8 mouse cellular contexts compared by ENCODE assay signal in the genomic region with DNA sequence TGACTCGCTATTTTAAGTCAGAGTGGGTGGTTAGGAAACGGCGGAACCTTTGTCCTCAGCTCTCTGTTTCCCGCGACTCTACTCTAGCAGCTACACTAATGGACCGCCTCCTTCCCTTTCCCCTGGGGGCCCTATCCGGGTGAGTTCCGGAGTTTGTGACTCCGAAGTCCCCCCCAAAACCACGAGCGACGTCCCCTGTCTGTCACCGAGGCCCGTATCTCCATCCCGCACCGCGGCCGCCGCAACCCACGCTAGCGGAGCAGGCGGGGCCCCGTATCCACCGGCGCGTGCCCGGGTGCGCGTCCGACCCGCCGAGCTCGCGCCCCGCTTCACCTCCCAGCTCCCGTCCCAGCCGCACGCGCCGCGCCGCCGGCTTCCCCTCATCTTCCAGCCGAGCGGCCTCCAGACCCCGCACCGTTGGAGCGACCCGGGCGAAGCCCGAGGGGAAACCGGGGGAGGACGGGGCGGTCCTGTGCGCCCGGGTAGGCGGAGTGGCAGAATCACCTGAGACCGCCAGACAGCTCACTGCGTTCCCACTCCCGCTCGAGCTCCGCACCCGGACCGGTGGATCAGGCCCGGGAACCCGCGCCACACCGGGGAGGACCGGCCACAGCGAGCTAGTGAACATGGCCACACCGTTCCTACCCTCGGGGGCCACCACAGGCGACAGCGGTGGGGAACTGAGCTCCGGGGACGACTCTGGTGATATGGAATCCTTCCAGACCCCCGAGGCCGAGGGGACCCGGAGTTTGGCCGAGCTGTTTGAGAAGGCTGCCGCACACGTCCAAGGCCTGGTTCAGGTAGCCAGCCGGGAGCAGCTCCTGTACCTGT. TPM values are rescaled to one million over a fixed set of nuclear protein-coding genes. Genes with fewer than 3 reads are reported as not detected.
DNase-seq lines count a peak whose midpoint lies in the region; ATAC-seq and TF ChIP-seq lines count a peak whose summit lies in the region.

TSS of gene Acbd6 (plus strand) at position 109 of the 831 bp plus-strand sequence.

- TF ChIP-seq EP300 in liver, embryonic 14.5 days (IDR thresholded peaks at IDR 0.05; ENCODE audit: low read depth): no peak
- TF ChIP-seq EP300 in stomach, postnatal 0 days (optimal IDR thresholded peaks at IDR 0.05): no peak

- no peaks in the 10 kb centered on the region for H3K27me3 ChIP-seq in forebrain, embryonic 10.5 days (ENCODE audit: poor library complexity, severe bottlenecking)
- no peaks in the 10 kb centered on the region for H3K27me3 ChIP-seq in heart, embryonic 15.5 days
- H3K27me3 ChIP-seq in liver, embryonic 14.5 days (ENCODE audit: control insufficient read depth, insufficient read depth, low read length): no peaks in the 10 kb centered on the region
- H3K27me3 ChIP-seq in neural tube, embryonic 11.5 days (ENCODE audit: control insufficient read depth, insufficient read depth, low read length): no peaks in the 10 kb centered on the region
- no peaks in the 10 kb centered on the region for H3K27me3 ChIP-seq in stomach, postnatal 0 days (ENCODE audit: control insufficient read depth, insufficient read depth, low read length)

- H3K4me2 ChIP-seq in heart, embryonic 15.5 days: peak within 1 kb of the TSS; percentile 95
- peak within 1 kb of the TSS; percentile 80 for H3K4me2 ChIP-seq in liver, embryonic 14.5 days (ENCODE audit: low read depth)
- H3K4me2 ChIP-seq in neural tube, embryonic 11.5 days (ENCODE audit: low read depth): peak within 1 kb of the TSS; percentile 87
- peak within 1 kb of the TSS; percentile 96 for H3K4me2 ChIP-seq in stomach, postnatal 0 days (replicated peaks; ENCODE audit: low read depth)

- DNase-seq in CD4-positive, CD25-positive, alpha-beta regulatory T cell, adult 2 months (ENCODE audit: low read depth, low spot score): peak; percentile 87
- DNase-seq in forebrain, embryonic 10.5 days (ENCODE audit: extremely low spot score, low spot score): peak; percentile 82
- DNase-seq in kidney, postnatal 25 days: peak; percentile 80 to 87
- peak; percentile 68 to 69 (median 68) for DNase-seq in liver, embryonic 14.5 days (ENCODE audit: low read depth in 3 of 3, low spot score in 3 of 3)
- peak; percentile 81 for DNase-seq in neural tube, embryonic 11.5 days (ENCODE audit: low spot score)
- DNase-seq in stomach, postnatal 0 days (ENCODE audit: low spot score): peak; percentile 78

- H3K9ac ChIP-seq in heart, embryonic 15.5 days: peak within 1 kb of the TSS; percentile 95
- H3K9ac ChIP-seq in liver, embryonic 14.5 days (replicated peaks): peak within 1 kb of the TSS; percentile 71
- peak within 1 kb of the TSS; percentile 92 for H3K9ac ChIP-seq in neural tube, embryonic 11.5 days (ENCODE audit: low read length)
- H3K9ac ChIP-seq in stomach, postnatal 0 days (ENCODE audit: low read length): peak within 1 kb of the TSS; percentile 83

- peaks cover 4% of the 10 kb centered on the region; the same call in 1 of the 2 replicates for H3K9me3 ChIP-seq in forebrain, embryonic 10.5 days
- H3K9me3 ChIP-seq in heart, embryonic 15.5 days (replicated peaks): peaks cover 4% of the 10 kb centered on the region; the same call in 1 of the 2 replicates
- no peaks in the 10 kb centered on the region for H3K9me3 ChIP-seq in liver, embryonic 14.5 days (ENCODE audit: control insufficient read depth, low read length)
- H3K9me3 ChIP-seq in neural tube, embryonic 11.5 days (ENCODE audit: control insufficient read depth, low read length): no peaks in the 10 kb centered on the region
- no peaks in the 10 kb centered on the region for H3K9me3 ChIP-seq in stomach, postnatal 0 days (ENCODE audit: control insufficient read depth, low read length)

- H3K4me1 ChIP-seq in brown adipose tissue, adult 24 weeks (ENCODE audit: control insufficient read depth, insufficient read depth, insufficient read length, low read length): peaks cover 9% of the 10 kb centered on the region; the same call in 1 of the 2 replicates
- H3K4me1 ChIP-seq in forebrain, embryonic 10.5 days: peaks cover 33% of the 10 kb centered on the region
- H3K4me1 ChIP-seq in heart, embryonic 15.5 days (replicated peaks): peaks cover 17% of the 10 kb centered on the region
- H3K4me1 ChIP-seq in liver, embryonic 14.5 days (replicated peaks; ENCODE audit: control insufficient read depth in 2 of 2, insufficient read depth in 2 of 2, low read length in 1 of 2): peaks cover 13 to 25% of the 10 kb centered on the region in 2 experiments
- H3K4me1 ChIP-seq in neural tube, embryonic 11.5 days (ENCODE audit: control insufficient read depth, insufficient read depth, low read length): no peaks in the 10 kb centered on the region
- H3K4me1 ChIP-seq in stomach, postnatal 0 days (replicated peaks; ENCODE audit: control insufficient read depth, insufficient read depth): no peaks in the 10 kb centered on the region

- peak within 1 kb of the TSS; percentile 97 for H3K4me3 ChIP-seq in brown adipose tissue, adult 24 weeks (ENCODE audit: insufficient read depth, low read depth, low read length)
- H3K4me3 ChIP-seq in forebrain, embryonic 10.5 days: peak within 1 kb of the TSS; percentile 76
- peak within 1 kb of the TSS; percentile 82 for H3K4me3 ChIP-seq in heart, embryonic 15.5 days
- H3K4me3 ChIP-seq in liver, embryonic 14.5 days (ENCODE audit: insufficient read depth in 1 of 2, low read depth in 2 of 2, low read length in 2 of 2): peak within 1 kb of the TSS; percentile 75 to 93
- H3K4me3 ChIP-seq in neural tube, embryonic 11.5 days (ENCODE audit: low read depth, low read length): peak within 1 kb of the TSS; percentile 95
- peak within 1 kb of the TSS; percentile 70 for H3K4me3 ChIP-seq in stomach, postnatal 0 days (ENCODE audit: low read depth, low read length)

- H3K27ac ChIP-seq in brown adipose tissue, adult 24 weeks (replicated peaks; ENCODE audit: low read depth, low read length): peak within 1 kb of the TSS; percentile 69
- peak within 1 kb of the TSS; percentile 95 for H3K27ac ChIP-seq in forebrain, embryonic 10.5 days
- H3K27ac ChIP-seq in heart, embryonic 15.5 days: peak within 1 kb of the TSS; percentile 79
- peak within 1 kb of the TSS; percentile 52 for H3K27ac ChIP-seq in liver, embryonic 14.5 days
- H3K27ac ChIP-seq in neural tube, embryonic 11.5 days (ENCODE audit: low read depth, low read length): 0 out of 2 replicates have a peak within 1 kb of the TSS, but pooled peaks have one; percentile 39
- H3K27ac ChIP-seq in stomach, postnatal 0 days (replicated peaks): peak within 1 kb of the TSS; percentile 79

- peaks cover 4% of the 10 kb centered on the region; the same call in 1 of the 2 replicates for H3K36me3 ChIP-seq in forebrain, embryonic 10.5 days (replicated peaks)
- no peaks in the 10 kb centered on the region for H3K36me3 ChIP-seq in heart, embryonic 15.5 days
- no peaks in the 10 kb centered on the region for H3K36me3 ChIP-seq in liver, embryonic 14.5 days (replicated peaks; ENCODE audit: control insufficient read depth, insufficient read depth, low read depth)
- no peaks in the 10 kb centered on the region for H3K36me3 ChIP-seq in neural tube, embryonic 11.5 days (ENCODE audit: control insufficient read depth, insufficient read depth, low read length)
- H3K36me3 ChIP-seq in stomach, postnatal 0 days (ENCODE audit: control insufficient read depth, insufficient read depth, low read length): no peaks in the 10 kb centered on the region

- 0 out of 2 replicates have a peak, but pooled peaks have one; percentile 3 for TF ChIP-seq CTCF in liver, embryonic 14.5 days (IDR thresholded peaks at IDR 0.05; ENCODE audit: low read depth)
- TF ChIP-seq CTCF in stomach, postnatal 0 days (IDR thresholded peaks at IDR 0.05; ENCODE audit: low read depth): no peak

- WGBS in forebrain, embryonic 10.5 days: under 1% methylated on average over 83 of the region's 83 CpGs
- WGBS in heart, embryonic 15.5 days: under 1% methylated on average over 77 of the region's 83 CpGs
- under 1% methylated on average over 80 of the region's 83 CpGs for WGBS in liver, embryonic 14.5 days (ENCODE audit: insufficient replicate concordance)
- under 1% methylated on average over 68 of the region's 83 CpGs for WGBS in neural tube, embryonic 11.5 days
- under 1% methylated on average over 83 of the region's 83 CpGs for WGBS in stomach, postnatal 0 days

- peak; percentile 82 for ATAC-seq in heart, embryonic 15.5 days (replicated peaks; ENCODE audit: insufficient number of reproducible peaks, insufficient read depth, low FRiP score, low read depth)
- peak; percentile 83 for ATAC-seq in liver, embryonic 14.5 days (ENCODE audit: insufficient read depth)
- peak; percentile 88 for ATAC-seq in neural tube, embryonic 11.5 days (ENCODE audit: insufficient read depth, low FRiP score, low TSS enrichment)
- peak; percentile 92 for ATAC-seq in stomach, postnatal 0 days (ENCODE audit: low FRiP score, low TSS enrichment)

RNA-seq across cellular contexts. Expression of gene Acbd6, which starts in this region (rescaled TPM):
- polyA plus RNA-seq in brown adipose tissue, adult 24 weeks (2012; ENCODE audit: insufficient read depth, insufficient read length, missing spikeins): 67.7 and 68.3 TPM in 2 replicates
- polyA plus RNA-seq in forebrain, embryonic 10.5 days (2016; fragmentation: Nextera tagmentation; extraction: Ambion mirVana): 72.5 and 73.2 TPM in 2 replicates
- 55.6 and 58.4 TPM in 2 replicates for polyA plus RNA-seq in heart, embryonic 15.5 days (2015; fragmentation: Nextera tagmentation; extraction: Ambion mirVana)
- 32.4 and 36.6 TPM in 2 replicates for polyA plus RNA-seq in liver, embryonic 14.5 days (2012; rRNA removed)
- 40.0 and 48.8 TPM in 2 replicates for polyA plus RNA-seq in liver, embryonic 14.5 days (2014; fragmentation: Nextera tagmentation; extraction: Ambion mirVana)
- polyA plus RNA-seq in neural tube, embryonic 11.5 days (2014; fragmentation: Nextera tagmentation; extraction: Ambion mirVana): 72.3 and 82.6 TPM in 2 replicates
- 55.9 and 57.6 TPM in 2 replicates for polyA plus RNA-seq in stomach, postnatal 0 days (2015; fragmentation: Nextera tagmentation; extraction: Ambion mirVana)

Comparison
In these comparisons a context has a peak if more than half of its experiments do, and no peak if none do; other contexts are left out.
1. Peak in every context shown above with its lines: DNase-seq, ATAC-seq, H3K4me3 ChIP-seq and H3K27ac ChIP-seq.
2. H3K27ac ChIP-seq: peak in every context shown above with its lines; median percentile 95 in forebrain, embryonic 10.5 days; 79 in heart, embryonic 15.5 days; 79 in stomach, postnatal 0 days; 69 in brown adipose tissue, adult 24 weeks; 52 in liver, embryonic 14.5 days; 39 in neural tube, embryonic 11.5 days.